Mouse (Mus musculus): ENCODE results near the gene Trpv2. TPM values are rescaled to one million over a fixed set of nuclear protein-coding genes. Genes with fewer than 3 reads are reported as not detected.

Trpv2 gene
- total and polyA plus RNA-seq, 2 experiments from 2014 or later, result 2.6 to 7.7 TPM

- TF ChIP-seq CTCF (IDR thresholded peaks at IDR 0.05; ENCODE audit: low read depth) (no peak), EP300 (IDR thresholded peaks at IDR 0.05; ENCODE audit: low read depth) (0 out of 2 replicates have a peak, but pooled peaks have one; percentile 64)
- ATAC-seq (ENCODE audit: insufficient read depth, low read depth) (peak; percentile 14), DNase-seq (ENCODE audit: low spot score) (peak; percentile 82)
- H3K4me3 ChIP-seq (ENCODE audit: low read depth, low read length), result peak overlapping the region; percentile 73
- peak overlapping the region; percentile 74; the same call in 1 of the 2 replicates for H3K9ac ChIP-seq (replicated peaks; ENCODE audit: low read depth, low read length)
- peak overlapping the region; percentile 95 for H3K27ac ChIP-seq (ENCODE audit: low read depth)
- H3K36me3 ChIP-seq (replicated peaks; ENCODE audit: control insufficient read depth, insufficient read depth, low read length), result no peaks in the 10 kb centered on the region
- 4% methylated on average over 8 of the region's 8 CpGs for WGBS
- H3K4me2 ChIP-seq (ENCODE audit: low read depth, low read length), result peak overlapping the region; percentile 96
- H3K9me3 ChIP-seq (replicated peaks; ENCODE audit: control insufficient read depth, low read length), result no peaks in the 10 kb centered on the region
- peaks cover 62% of the 10 kb centered on the region for H3K4me1 ChIP-seq (ENCODE audit: control insufficient read depth, insufficient read depth)
- no peaks in the 10 kb centered on the region for H3K27me3 ChIP-seq (ENCODE audit: control insufficient read depth, insufficient read depth, low read length)
These were observed 71.6 kb downstream of the Trpv2 start for GRCm38 (mm10) chr11:62645732-62646494.

DNA sequence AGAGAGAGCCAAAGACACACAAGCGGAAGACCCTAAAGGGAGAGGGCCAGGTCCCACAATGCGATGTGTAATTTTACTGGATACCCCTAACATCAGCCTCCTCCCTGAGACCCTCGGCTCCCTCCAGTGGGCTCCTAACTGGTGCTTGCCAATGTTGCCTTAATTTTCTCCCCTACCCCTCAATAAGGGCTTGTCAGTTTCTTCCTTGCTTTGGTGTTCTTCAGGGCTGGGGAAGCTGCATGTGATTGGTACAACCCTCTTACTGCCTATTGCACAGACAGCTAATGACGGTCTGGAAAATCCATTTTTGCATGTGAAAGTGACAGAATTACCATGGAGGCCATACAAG is 72.2 kb downstream of the Trpv2 start:
- H3K9ac ChIP-seq (replicated peaks; ENCODE audit: low read depth, low read length), result peak overlapping the region; percentile 74
- H3K4me1 ChIP-seq (ENCODE audit: control insufficient read depth, insufficient read depth), result peaks cover 59% of the 10 kb centered on the region
- no peaks in the 10 kb centered on the region for H3K36me3 ChIP-seq (replicated peaks; ENCODE audit: control insufficient read depth, insufficient read depth, low read length)
- H3K27me3 ChIP-seq (ENCODE audit: control insufficient read depth, insufficient read depth, low read length), result no peaks in the 10 kb centered on the region
- H3K4me3 ChIP-seq (ENCODE audit: low read depth, low read length), result peak overlapping the region; percentile 73
- peak overlapping the region; percentile 95 for H3K27ac ChIP-seq (ENCODE audit: low read depth)
- peak overlapping the region; percentile 96 for H3K4me2 ChIP-seq (ENCODE audit: low read depth, low read length)
- TF ChIP-seq EP300 (IDR thresholded peaks at IDR 0.05; ENCODE audit: low read depth) (no peak), CTCF (IDR thresholded peaks at IDR 0.05; ENCODE audit: low read depth) (no peak)
- DNase-seq (ENCODE audit: low spot score), result no peak
- ATAC-seq (ENCODE audit: insufficient read depth, low read depth), result no peak
- H3K9me3 ChIP-seq (replicated peaks; ENCODE audit: control insufficient read depth, low read length), result no peaks in the 10 kb centered on the region
- WGBS, result 6% methylated on average over 4 of the region's 4 CpGs

- Histone ChIP-seq H3K9ac (replicated peaks; ENCODE audit: low read depth, low read length) (peak overlapping the region; percentile 74), H3K4me3 (ENCODE audit: low read depth, low read length) (peak overlapping the region; percentile 73), H3K27me3 (ENCODE audit: control insufficient read depth, insufficient read depth, low read length) (no peaks in the 10 kb centered on the region), H3K27ac (ENCODE audit: low read depth) (peak overlapping the region; percentile 95), H3K4me1 (ENCODE audit: control insufficient read depth, insufficient read depth) (peaks cover 55% of the 10 kb centered on the region), H3K9me3 (replicated peaks; ENCODE audit: control insufficient read depth, low read length) (no peaks in the 10 kb centered on the region), H3K4me2 (ENCODE audit: low read depth, low read length) (peak overlapping the region; percentile 96), H3K36me3 (replicated peaks; ENCODE audit: control insufficient read depth, insufficient read depth, low read length) (no peaks in the 10 kb centered on the region)
- 22% methylated on average over 7 of the region's 7 CpGs for WGBS
- DNase-seq (ENCODE audit: low spot score) (no peak), ATAC-seq (ENCODE audit: insufficient read depth, low read depth) (no peak)
- TF ChIP-seq CTCF (IDR thresholded peaks at IDR 0.05; ENCODE audit: low read depth) (no peak), EP300 (IDR thresholded peaks at IDR 0.05; ENCODE audit: low read depth) (no peak)
These were observed 72.8 kb downstream of the Trpv2 start for GRCm38 (mm10) chr11:62646958-62647515.

GRCm38 (mm10) chr11:62647661-62648590 is 73.6 kb downstream of the Trpv2 start, which contains the start of gene Lrrc75a:
Gene Lrrc75a, minus strand, starts transcription at chr11:62648523.
- WGBS, result under 1% methylated on average over 51 of the region's 86 CpGs
- DNase-seq (ENCODE audit: low spot score) (no peak), ATAC-seq (ENCODE audit: insufficient read depth, low read depth) (peak; percentile 39)
- Histone ChIP-seq H3K27me3 (ENCODE audit: control insufficient read depth, insufficient read depth, low read length) (no peaks in the 10 kb centered on the region), H3K9ac (replicated peaks; ENCODE audit: low read depth, low read length) (peak within 1 kb of the TSS; percentile 74), H3K4me1 (ENCODE audit: control insufficient read depth, insufficient read depth) (peaks cover 46% of the 10 kb centered on the region), H3K27ac (ENCODE audit: low read depth) (peak within 1 kb of the TSS; percentile 95), H3K4me2 (ENCODE audit: low read depth, low read length) (peak within 1 kb of the TSS; percentile 96), H3K36me3 (replicated peaks; ENCODE audit: control insufficient read depth, insufficient read depth, low read length) (no peaks in the 10 kb centered on the region), H3K9me3 (replicated peaks; ENCODE audit: control insufficient read depth, low read length) (no peaks in the 10 kb centered on the region), H3K4me3 (ENCODE audit: low read depth, low read length) (peak within 1 kb of the TSS; percentile 73)
- TF ChIP-seq CTCF (IDR thresholded peaks at IDR 0.05; ENCODE audit: low read depth), result no peak
- no peak for TF ChIP-seq EP300 (IDR thresholded peaks at IDR 0.05; ENCODE audit: low read depth)

All from heart, postnatal 0 days (tissue).